Mouse (Mus musculus): Measurements from ENCODE around the gene Grap.

- TF ChIP-seq POLR2A (IDR thresholded peaks at IDR 0.05; ENCODE audit: low read depth, low read length), result no peak
- no peak for TF ChIP-seq CTCF (IDR thresholded peaks at IDR 0.05; ENCODE audit: extremely low read depth, insufficient read depth, insufficient read length, insufficient replicate concordance)
These were observed 15.2 kb upstream of the Grap start for GRCm38 (mm10) chr11:61637856-61638255.

All from spleen, adult 2 months (tissue).